Mouse (Mus musculus) lung, postnatal 0 days (tissue): ENCODE results near the gene Msn. TPM values are rescaled to one million over a fixed set of nuclear protein-coding genes. Genes with fewer than 3 reads are reported as not detected.

Source experiments
- ATAC-seq: fragments of 200-750 bp; cut with Nextera tagmentation; 2 replicates; pipeline ENCODE4 v1.8.0; 2017; ENCODE audit warnings: moderate library complexity
- DNase-seq: peaks from one replicate; pipeline ENCODE4 v3.0.0-alpha.2; 2016; ENCODE audit warnings: low spot score
- H3K27ac ChIP-seq: fragments of 300-500 bp; sonication (generic); 2 replicates; pipeline ENCODE4 v1.5.1; 2014; ENCODE audit warnings: antibody characterized with exemption, mild to moderate bottlenecking, low read length, mixed read lengths
- H3K27me3 ChIP-seq: fragments of 300-500 bp; sonication (generic); replicated peaks from 2 replicates; pipeline ENCODE4 v1.6.1; 2014; ENCODE audit warnings: low read length, mixed read lengths; ENCODE audit not compliant: insufficient read depth
- H3K36me3 ChIP-seq: fragments of 300-500 bp; sonication (generic); 2 replicates; pipeline ENCODE4 v1.6.1; 2014; ENCODE audit warnings: low read length, mixed read lengths; ENCODE audit not compliant: insufficient read depth
- H3K4me1 ChIP-seq: fragments of 300-500 bp; sonication (generic); 2 replicates; pipeline ENCODE4 v1.6.1; 2014; ENCODE audit warnings: antibody characterized with exemption, low read depth, low read length, mixed read lengths; ENCODE audit not compliant: insufficient read depth
- H3K4me2 ChIP-seq: fragments of 300-500 bp; sonication (generic); replicated peaks from 2 replicates; pipeline ENCODE4 v1.6.1; 2014; ENCODE audit warnings: low read depth, mild to moderate bottlenecking, low read length, moderate library complexity, mixed read lengths
- H3K4me3 ChIP-seq: fragments of 300-500 bp; sonication (generic); 2 replicates; pipeline ENCODE4 v1.5.1; 2014; ENCODE audit warnings: low read depth, low read length
- H3K9ac ChIP-seq: fragments of 300-500 bp; sonication (generic); replicated peaks from 2 replicates; pipeline ENCODE4 v1.6.1; 2014; ENCODE audit warnings: low read depth, mild to moderate bottlenecking
- H3K9me3 ChIP-seq: fragments of 300-500 bp; sonication (generic); 2 replicates; pipeline ENCODE4 v1.6.1; 2016; ENCODE audit warnings: low read length, mixed read lengths
- CTCF ChIP-seq: IDR thresholded peaks from 2 replicates; pipeline ENCODE4 v1.5.1; 2016; ENCODE audit warnings: antibody characterized with exemption, mild to moderate bottlenecking
- EP300 ChIP-seq: IDR thresholded peaks from 2 replicates; pipeline ENCODE4 v1.6.1; 2016; ENCODE audit warnings: antibody characterized with exemption, mild to moderate bottlenecking, control low read depth
- WGBS: fragments of 180-500 bp; shearing (Covaris S2); extraction: QIAGEN DNeasy Blood & Tissue Kit; methylation state at CpG from one replicate; pipeline ENCODE4 v1.1.7; 2014; 5-methylcytosine and 5-hydroxymethylcytosine counted together
- polyA plus RNA-seq: library from polyadenylated mRNA; unstranded; fragments of >200 nt; fragmentation: Nextera tagmentation; extraction: Ambion mirVana; gene quantifications from 2 replicates; pipeline ENCODE4 v1.2.1, GENCODE M21; 2015

The Msn gene
- polyA plus RNA-seq, 1 experiment from 2014 or later, result 293 TPM

DNA sequence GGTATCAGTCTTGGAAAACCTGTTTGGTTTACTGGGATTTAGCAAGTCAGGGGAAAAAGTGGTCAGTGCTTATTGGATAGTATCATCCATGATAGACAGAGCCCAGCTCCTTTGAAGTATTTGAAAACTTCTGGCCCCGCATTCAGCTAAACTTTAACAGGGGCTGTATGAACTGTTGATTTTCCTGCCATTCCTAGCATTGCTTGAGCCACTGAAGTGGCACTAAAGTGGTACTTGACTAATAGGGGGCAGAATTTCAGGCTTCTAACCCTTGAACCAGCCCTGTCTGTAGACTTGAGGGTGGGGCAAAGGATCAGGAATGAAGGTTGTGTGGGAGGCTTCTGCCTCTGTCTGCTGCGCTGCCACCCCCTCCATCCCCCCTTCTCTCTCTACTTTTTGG, 3.2 kb downstream of the Msn start:
- Histone ChIP-seq H3K27ac (peak overlapping the region; percentile 62), H3K27me3 (no peaks in the 10 kb centered on the region), H3K4me1 (no peaks in the 10 kb centered on the region), H3K4me2 (peak overlapping the region; percentile 39), H3K9me3 (no peaks in the 10 kb centered on the region), H3K4me3 (0 out of 2 replicates have a peak overlapping the region, but pooled peaks have one; percentile 10), H3K9ac (no peak overlapping the region), H3K36me3 (no peaks in the 10 kb centered on the region)
- DNase-seq (peak; percentile 64), ATAC-seq (peak; percentile 70)
- 57% methylated on average over 2 of the region's 2 CpGs for WGBS
- no peak for TF ChIP-seq CTCF
- TF ChIP-seq EP300, result peak; percentile 81; the same call in 1 of the 2 replicates

- Histone ChIP-seq H3K9ac (no peak overlapping the region), H3K4me1 (no peaks in the 10 kb centered on the region), H3K4me3 (no peak overlapping the region), H3K36me3 (no peaks in the 10 kb centered on the region), H3K27me3 (no peaks in the 10 kb centered on the region), H3K4me2 (no peak overlapping the region), H3K9me3 (no peaks in the 10 kb centered on the region), H3K27ac (peak overlapping the region; percentile 27; the same call in 1 of the 2 replicates)
- ATAC-seq (peak; percentile 88), DNase-seq (peak; percentile 81)
- TF ChIP-seq EP300, result peak; percentile 86
- TF ChIP-seq CTCF, result no peak
- 25% methylated on average over 3 of the region's 3 CpGs for WGBS
Observed at GRCm38 (mm10) chrX:96107427-96108291, 11.8 kb downstream of the Msn start.

GRCm38 (mm10) chrX:96113106-96113634, 17.3 kb downstream of the Msn start:
- H3K4me3 ChIP-seq, result no peak overlapping the region
- no peak overlapping the region for H3K9ac ChIP-seq
- peak; percentile 47; the same call in 1 of the 2 replicates for ATAC-seq
- no peaks in the 10 kb centered on the region for H3K36me3 ChIP-seq
- no peak for TF ChIP-seq EP300
- no peak for TF ChIP-seq CTCF
- no peaks in the 10 kb centered on the region for H3K27me3 ChIP-seq
- no peak overlapping the region for H3K4me2 ChIP-seq
- DNase-seq, result no peak
- no peaks in the 10 kb centered on the region for H3K4me1 ChIP-seq
- no peaks in the 10 kb centered on the region for H3K9me3 ChIP-seq
- no peak overlapping the region for H3K27ac ChIP-seq

GRCm38 (mm10) chrX:96115501-96115900, 19.7 kb downstream of the Msn start:
- DNase-seq (no peak), ATAC-seq (no peak)
- Histone ChIP-seq H3K4me3 (no peak overlapping the region), H3K9me3 (no peaks in the 10 kb centered on the region), H3K4me2 (no peak overlapping the region), H3K36me3 (no peaks in the 10 kb centered on the region), H3K9ac (no peak overlapping the region), H3K27me3 (no peaks in the 10 kb centered on the region), H3K4me1 (no peaks in the 10 kb centered on the region), H3K27ac (no peak overlapping the region)
- no peak for TF ChIP-seq EP300
- no peak for TF ChIP-seq CTCF

- no peak overlapping the region for H3K4me2 ChIP-seq
- no peaks in the 10 kb centered on the region for H3K4me1 ChIP-seq
- H3K4me3 ChIP-seq, result no peak overlapping the region
- H3K27me3 ChIP-seq, result no peaks in the 10 kb centered on the region
- no peaks in the 10 kb centered on the region for H3K36me3 ChIP-seq
- WGBS, result 60% methylated on average over 1 of the region's 1 CpGs
- ATAC-seq (no peak), DNase-seq (no peak)
- H3K9ac ChIP-seq, result no peak overlapping the region
- no peak overlapping the region for H3K27ac ChIP-seq
- no peaks in the 10 kb centered on the region for H3K9me3 ChIP-seq
- TF ChIP-seq CTCF, result no peak
- TF ChIP-seq EP300, result no peak
Observed at GRCm38 (mm10) chrX:96117366-96117765, 21.5 kb downstream of the Msn start.

GRCm38 (mm10) chrX:96119997-96120396, 24.2 kb downstream of the Msn start:
- Histone ChIP-seq H3K36me3 (no peaks in the 10 kb centered on the region), H3K4me1 (no peaks in the 10 kb centered on the region), H3K27me3 (no peaks in the 10 kb centered on the region), H3K9me3 (no peaks in the 10 kb centered on the region), H3K9ac (no peak overlapping the region), H3K4me2 (no peak overlapping the region), H3K4me3 (no peak overlapping the region), H3K27ac (no peak overlapping the region)
- DNase-seq (no peak), ATAC-seq (no peak)
- WGBS, result 43% methylated on average over 2 of the region's 2 CpGs
- no peak for TF ChIP-seq CTCF
- no peak for TF ChIP-seq EP300
